Mouse (Mus musculus) midbrain, embryonic 16.5 days (tissue): ENCODE data around the gene Igsf21. TPM values are rescaled to one million over a fixed set of nuclear protein-coding genes. Genes with fewer than 3 reads are reported as not detected.

Experiments
- ATAC-seq: fragments of 200-750 bp; cut with Nextera tagmentation; 2 replicates; pipeline ENCODE4 v1.8.0; 2017; ENCODE audit warnings: moderate TSS enrichment
- H3K27ac ChIP-seq: fragments of 300-500 bp; sonication (generic); 2 replicates; pipeline ENCODE4 v1.5.1; 2014; ENCODE audit warnings: mild to moderate bottlenecking, low read length, mixed read lengths
- H3K27me3 ChIP-seq: fragments of 300-500 bp; sonication (generic); 2 replicates; pipeline ENCODE4 v1.6.1; 2014; ENCODE audit warnings: low read depth, low read length, mixed read lengths; ENCODE audit not compliant: control insufficient read depth, insufficient read depth
- H3K36me3 ChIP-seq: fragments of 300-500 bp; sonication (generic); 2 replicates; pipeline ENCODE4 v1.6.1; 2014; ENCODE audit warnings: mild to moderate bottlenecking, low read length, moderate library complexity, mixed read lengths; ENCODE audit not compliant: control insufficient read depth, insufficient read depth
- H3K4me1 ChIP-seq: fragments of 300-500 bp; sonication (generic); 2 replicates; pipeline ENCODE4 v1.6.1; 2014; ENCODE audit warnings: mild to moderate bottlenecking, low read length, mixed read lengths; ENCODE audit not compliant: control insufficient read depth, insufficient read depth
- H3K4me2 ChIP-seq: fragments of 300-500 bp; sonication (generic); 2 replicates; pipeline ENCODE4 v1.6.1; 2014; ENCODE audit warnings: mild to moderate bottlenecking, low read length, mixed read lengths
- H3K4me3 ChIP-seq: fragments of 300-500 bp; sonication (generic); 2 replicates; pipeline ENCODE4 v1.5.1; 2014; ENCODE audit warnings: low read depth, mild to moderate bottlenecking, low read length, moderate library complexity, mixed read lengths
- H3K9ac ChIP-seq: fragments of 300-500 bp; sonication (generic); 2 replicates; pipeline ENCODE4 v1.6.1; 2014; ENCODE audit warnings: low read depth, low read length, mixed read lengths
- H3K9me3 ChIP-seq: fragments of 300-500 bp; sonication (generic); replicated peaks from 2 replicates; pipeline ENCODE4 v1.6.1; 2014; ENCODE audit warnings: mild to moderate bottlenecking, low read length, mixed read lengths; ENCODE audit not compliant: control insufficient read depth, poor library complexity, severe bottlenecking
- WGBS: fragments of 180-500 bp; shearing (Covaris S2); extraction: QIAGEN DNeasy Blood & Tissue Kit; methylation state at CpG from one replicate; pipeline ENCODE4 v1.1.7; 2014; 5-methylcytosine and 5-hydroxymethylcytosine counted together
- polyA plus RNA-seq: library from polyadenylated mRNA; unstranded; fragments of >200 nt; fragmentation: Nextera tagmentation; extraction: Ambion mirVana; gene quantifications from 2 replicates; pipeline ENCODE4 v1.2.1, GENCODE M21; 2015

The Igsf21 gene
- polyA plus RNA-seq, 1 experiment from 2014 or later: 119 TPM

DNA sequence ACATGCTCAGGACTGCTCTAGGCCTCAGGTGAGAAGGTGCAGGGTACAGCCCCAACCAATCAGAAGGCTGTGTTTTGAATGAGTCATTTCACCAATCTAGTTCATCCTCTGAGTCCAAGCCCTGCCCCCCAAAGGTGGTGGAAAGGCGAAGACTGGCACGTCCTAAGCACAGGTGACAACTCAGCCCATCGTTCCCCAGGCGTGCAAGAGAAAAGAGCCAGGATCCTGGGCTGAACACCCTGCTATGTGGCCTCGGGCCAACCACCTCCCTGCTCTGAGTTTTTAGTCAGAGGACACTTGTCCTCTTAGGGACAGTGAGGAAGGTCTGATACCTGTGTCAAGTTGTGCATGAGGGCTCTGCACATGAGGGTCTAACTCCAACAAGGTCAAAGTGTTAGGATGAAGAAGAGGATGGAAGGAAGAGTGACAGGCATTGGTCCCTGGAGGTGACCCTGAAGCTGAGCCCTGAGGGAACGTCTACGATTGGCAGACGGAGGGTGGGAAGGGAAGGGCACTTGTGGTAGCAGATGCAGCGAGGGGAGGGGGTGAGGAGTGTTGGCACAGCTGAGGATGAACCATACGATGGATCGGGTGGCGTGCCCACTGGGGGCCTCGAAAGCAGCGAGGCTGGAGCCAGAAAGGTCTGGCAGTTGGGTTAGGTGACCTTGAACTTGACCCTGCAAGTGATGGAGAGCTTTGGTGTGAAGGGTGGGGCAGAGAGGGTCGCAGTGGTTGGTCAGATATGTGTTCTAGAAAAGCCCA lies 99.3 kb downstream of the Igsf21 start:
- Histone ChIP-seq H3K27ac (peak overlapping the region; percentile 56), H3K4me3 (no peak overlapping the region), H3K9me3 (no peaks in the 10 kb centered on the region), H3K27me3 (no peaks in the 10 kb centered on the region), H3K36me3 (no peaks in the 10 kb centered on the region), H3K4me1 (peaks cover 6% of the 10 kb centered on the region; the same call in 1 of the 2 replicates), H3K4me2 (no peak overlapping the region), H3K9ac (no peak overlapping the region)
- no peak for ATAC-seq
- 78% methylated on average over 15 of the region's 15 CpGs for WGBS

DNA sequence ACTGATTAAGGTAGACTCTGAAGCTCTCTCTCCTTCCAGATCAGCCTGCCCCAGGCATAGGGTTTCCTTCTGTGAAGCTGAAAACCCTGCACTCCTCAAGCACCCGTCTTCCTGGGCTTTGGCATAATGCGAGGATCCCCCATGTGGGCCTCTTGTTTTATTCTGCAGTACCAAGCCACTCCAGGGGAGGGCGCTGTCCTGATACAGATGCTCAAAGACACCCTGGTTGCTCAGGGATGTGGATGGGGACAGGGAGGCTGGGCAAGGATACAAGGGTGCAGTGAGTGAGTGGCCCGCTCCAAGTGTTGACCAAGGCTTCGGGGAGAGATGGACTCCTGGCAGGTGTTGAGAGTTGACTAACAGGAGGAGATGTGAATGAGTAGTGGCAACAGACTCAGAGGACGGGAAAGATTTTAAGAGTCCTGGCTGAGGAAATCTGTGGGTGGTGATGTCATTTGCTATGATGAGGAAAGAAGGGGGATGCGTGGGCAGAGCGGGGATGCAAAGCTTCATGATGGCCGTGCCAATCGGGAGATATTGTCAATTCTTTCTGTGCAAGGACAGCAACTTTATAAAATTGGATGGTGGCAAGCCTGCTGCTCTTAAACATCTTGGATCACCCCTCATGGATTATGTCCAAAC lies 102.6 kb downstream of the Igsf21 start:
- H3K36me3 ChIP-seq: no peaks in the 10 kb centered on the region
- peaks cover 6% of the 10 kb centered on the region for H3K4me1 ChIP-seq
- H3K27ac ChIP-seq: no peak overlapping the region
- no peak overlapping the region for H3K9ac ChIP-seq
- 93% methylated on average over 10 of the region's 10 CpGs for WGBS
- no peak overlapping the region for H3K4me3 ChIP-seq
- no peak for ATAC-seq
- H3K27me3 ChIP-seq: no peaks in the 10 kb centered on the region
- no peaks in the 10 kb centered on the region for H3K9me3 ChIP-seq
- no peak overlapping the region for H3K4me2 ChIP-seq

DNA sequence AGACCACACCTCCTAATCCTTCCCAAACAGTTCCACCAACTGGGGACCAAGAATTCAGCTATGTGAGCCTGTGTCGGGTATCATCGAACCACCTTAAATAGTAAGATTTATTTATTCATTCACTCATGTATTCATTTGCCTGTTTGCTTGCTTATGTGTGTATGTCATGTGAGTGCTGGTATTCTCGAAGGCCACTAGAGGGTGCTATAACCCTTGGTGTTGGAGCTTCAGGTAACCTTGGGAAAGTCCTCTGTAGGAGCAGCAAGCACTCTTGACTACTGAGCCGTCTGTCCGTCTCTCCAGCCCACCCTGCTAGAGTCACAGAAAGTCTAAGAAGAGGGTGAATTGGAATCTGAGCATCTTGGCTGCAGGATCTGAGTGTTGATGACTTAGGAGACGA lies 103.4 kb downstream of the Igsf21 start:
- ATAC-seq: no peak
- no peaks in the 10 kb centered on the region for H3K36me3 ChIP-seq
- no peak overlapping the region for H3K27ac ChIP-seq
- H3K4me1 ChIP-seq: peaks cover 6% of the 10 kb centered on the region
- H3K4me3 ChIP-seq: no peak overlapping the region
- no peaks in the 10 kb centered on the region for H3K27me3 ChIP-seq
- no peak overlapping the region for H3K4me2 ChIP-seq
- H3K9ac ChIP-seq: no peak overlapping the region
- 94% methylated on average over 6 of the region's 6 CpGs for WGBS
- no peaks in the 10 kb centered on the region for H3K9me3 ChIP-seq

DNA sequence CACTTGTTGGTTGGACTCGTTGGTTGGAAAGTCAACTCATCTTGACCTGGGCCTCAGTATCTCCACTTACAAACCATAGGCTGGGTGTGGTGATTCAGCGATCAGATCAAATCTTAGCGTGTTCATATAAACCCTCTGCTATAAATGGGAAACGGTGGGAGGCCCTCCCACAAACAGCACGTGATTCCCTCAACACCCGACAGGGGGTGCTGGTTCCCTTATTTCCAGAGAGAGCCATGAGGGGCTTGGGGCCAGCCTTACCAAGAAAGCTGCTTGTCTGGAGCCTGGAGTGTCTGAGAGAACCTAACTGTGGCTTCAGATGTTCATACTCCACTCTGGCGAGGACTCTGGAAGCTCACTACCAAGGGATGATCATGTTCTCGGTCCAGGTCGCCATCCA lies 106.1 kb downstream of the Igsf21 start:
- no peak for ATAC-seq
- no peaks in the 10 kb centered on the region for H3K36me3 ChIP-seq
- H3K4me1 ChIP-seq: no peaks in the 10 kb centered on the region; the same call in 1 of the 2 replicates
- H3K27me3 ChIP-seq: no peaks in the 10 kb centered on the region
- no peak overlapping the region for H3K4me3 ChIP-seq
- no peak overlapping the region for H3K4me2 ChIP-seq
- no peaks in the 10 kb centered on the region for H3K9me3 ChIP-seq
- H3K9ac ChIP-seq: no peak overlapping the region
- 71% methylated on average over 9 of the region's 9 CpGs for WGBS
- H3K27ac ChIP-seq: no peak overlapping the region

DNA sequence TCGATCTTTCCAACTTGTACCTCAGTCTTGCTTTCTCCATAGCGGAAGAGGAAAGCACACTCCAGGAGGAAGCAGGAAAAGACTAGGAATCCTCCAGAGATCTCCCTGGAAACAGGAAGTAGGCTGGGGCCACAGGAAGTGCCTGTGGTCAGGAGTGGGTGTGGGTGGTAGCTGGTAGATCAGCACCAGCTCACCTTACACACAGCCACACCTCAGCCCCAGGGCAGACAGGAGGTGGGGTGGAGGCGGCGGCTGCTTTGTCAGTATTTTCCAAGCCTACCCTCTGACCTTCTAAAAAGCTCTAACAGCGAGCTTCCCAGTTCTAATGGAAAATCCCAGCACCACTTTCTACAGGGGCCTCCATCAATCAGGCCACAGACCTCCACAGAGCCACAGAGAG lies 107.7 kb downstream of the Igsf21 start:
- no peak overlapping the region for H3K4me2 ChIP-seq
- ATAC-seq: no peak
- no peaks in the 10 kb centered on the region for H3K9me3 ChIP-seq
- no peak overlapping the region for H3K4me3 ChIP-seq
- H3K27me3 ChIP-seq: no peaks in the 10 kb centered on the region
- H3K9ac ChIP-seq: no peak overlapping the region
- H3K4me1 ChIP-seq: no peaks in the 10 kb centered on the region; the same call in 1 of the 2 replicates
- H3K27ac ChIP-seq: no peak overlapping the region
- 65% methylated on average over 5 of the region's 5 CpGs for WGBS
- H3K36me3 ChIP-seq: no peaks in the 10 kb centered on the region

DNA sequence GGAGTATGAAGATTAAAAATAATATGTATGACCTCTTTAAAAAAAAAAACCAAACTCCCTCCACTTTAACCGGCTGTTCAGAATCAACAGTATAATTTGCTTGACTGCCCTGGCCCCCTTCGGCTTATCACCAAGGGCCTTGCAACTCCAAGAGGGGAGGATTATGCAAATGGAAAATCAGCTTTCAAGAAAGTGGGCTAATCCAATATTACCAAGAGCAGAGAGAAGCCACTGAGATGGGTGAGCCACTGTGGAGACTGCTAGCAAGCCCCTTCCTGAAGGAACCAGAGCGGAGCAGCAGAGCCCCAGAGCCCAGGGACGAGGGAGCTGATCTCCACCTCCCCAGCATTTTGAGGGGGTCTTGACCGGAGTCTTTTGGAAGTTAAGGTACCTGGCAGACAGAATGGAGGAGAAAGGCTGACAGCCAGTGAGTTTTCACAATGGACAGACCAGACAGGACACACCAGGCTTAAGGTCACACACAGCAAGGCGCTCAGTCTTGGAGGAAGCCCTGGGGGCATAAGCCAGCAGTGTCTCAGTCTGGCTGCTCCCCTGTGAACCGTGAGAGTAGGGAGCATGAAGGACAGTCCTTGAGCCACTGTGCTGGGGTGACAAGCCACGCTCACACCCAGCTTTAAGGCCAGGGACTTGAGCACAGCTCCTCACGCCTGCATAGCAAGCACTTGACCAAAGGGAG lies 114.8 kb downstream of the Igsf21 start:
- 14% methylated on average over 9 of the region's 9 CpGs for WGBS
- H3K27ac ChIP-seq: peak overlapping the region; percentile 25

DNA sequence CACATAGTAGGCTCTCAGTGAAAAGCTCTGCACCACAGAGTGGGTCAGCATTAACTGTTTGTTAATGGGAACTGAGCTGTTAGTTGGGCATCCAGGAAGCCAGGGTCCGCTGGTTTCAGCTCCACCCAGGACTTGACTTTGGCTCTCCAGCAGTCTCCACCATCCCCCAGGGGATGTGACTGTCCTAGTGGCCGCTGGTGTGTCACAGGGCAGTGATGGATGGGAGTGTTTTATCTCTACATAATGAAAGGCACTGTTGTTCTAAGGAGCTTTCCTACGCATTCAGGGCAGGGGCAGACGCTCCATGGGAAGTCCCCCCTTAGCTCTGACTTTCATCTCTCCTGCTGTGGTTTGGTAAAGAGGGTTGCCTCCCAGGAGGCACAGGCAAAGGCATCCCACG lies 115.4 kb downstream of the Igsf21 start:
- 5% methylated on average over 5 of the region's 5 CpGs for WGBS
- H3K36me3 ChIP-seq: no peaks in the 10 kb centered on the region
- peak overlapping the region; percentile 63 for H3K27ac ChIP-seq
- no peak overlapping the region for H3K4me3 ChIP-seq
- no peak overlapping the region for H3K4me2 ChIP-seq
- H3K4me1 ChIP-seq: peaks cover 23% of the 10 kb centered on the region
- no peaks in the 10 kb centered on the region for H3K9me3 ChIP-seq
- no peak for ATAC-seq
- no peaks in the 10 kb centered on the region for H3K27me3 ChIP-seq
- no peak overlapping the region for H3K9ac ChIP-seq

More for the DNA sequence above, 114.8 kb downstream of the Igsf21 start:
- Histone ChIP-seq H3K4me3 (no peak overlapping the region), H3K9ac (no peak overlapping the region; the same call in 1 of the 2 replicates), H3K4me1 (peaks cover 23% of the 10 kb centered on the region), H3K36me3 (no peaks in the 10 kb centered on the region), H3K9me3 (no peaks in the 10 kb centered on the region), H3K27me3 (no peaks in the 10 kb centered on the region), H3K4me2 (no peak overlapping the region)
- ATAC-seq: peak; percentile 43; the same call in 1 of the 2 replicates

DNA sequence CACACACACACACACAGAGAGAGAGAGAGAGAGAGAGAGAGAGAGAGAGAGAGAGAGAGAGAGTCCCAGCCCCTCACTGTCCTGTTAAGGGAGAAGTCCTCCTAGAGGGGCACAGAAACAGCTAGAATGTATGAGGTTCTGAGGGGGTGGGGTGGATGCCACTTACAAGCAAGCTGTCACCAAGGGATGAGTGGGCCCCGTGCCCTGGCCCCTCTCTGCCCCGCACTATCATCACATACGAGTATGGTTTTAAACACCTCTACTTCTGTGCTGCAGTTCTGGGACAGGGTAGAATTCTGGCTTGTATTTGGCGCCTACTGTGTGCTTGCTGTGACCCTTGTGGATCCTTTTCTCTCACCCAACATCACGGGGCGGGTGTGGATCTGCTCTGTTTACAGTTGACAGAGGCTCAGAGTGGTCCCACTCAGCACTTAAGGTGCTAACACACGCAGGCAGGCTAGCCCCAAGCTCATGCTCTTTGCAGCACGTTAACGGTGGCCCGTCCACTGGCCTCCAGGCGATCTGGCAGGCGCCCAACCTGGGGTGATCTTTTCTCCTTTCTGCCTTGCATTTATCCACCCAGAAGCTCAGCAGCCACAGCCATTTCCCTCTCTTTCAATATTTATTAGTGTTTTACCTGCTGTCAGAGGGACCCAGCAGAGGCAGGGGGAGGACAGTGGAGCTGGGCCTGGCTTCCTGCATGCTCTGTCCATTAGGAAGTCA lies 116.9 kb downstream of the Igsf21 start:
- Histone ChIP-seq H3K4me2 (no peak overlapping the region), H3K9me3 (no peaks in the 10 kb centered on the region), H3K9ac (peak overlapping the region; percentile 34; the same call in 1 of the 2 replicates), H3K27me3 (no peaks in the 10 kb centered on the region), H3K4me3 (no peak overlapping the region), H3K36me3 (no peaks in the 10 kb centered on the region), H3K4me1 (peaks cover 24% of the 10 kb centered on the region), H3K27ac (peak overlapping the region; percentile 63)
- no peak for ATAC-seq
- 52% methylated on average over 12 of the region's 12 CpGs for WGBS
